Mouse (Mus musculus) G1E (cell line): ENCODE measurements at regions not wholly inside any gene's neighbourhood (a gene's known extent, or its start where the extent isn't known, plus 50 kb on each side); places are given as distances from the start of the nearest gene placed in this dataset.

Source experiments
- ATAC-seq: 2 replicates; pipeline ENCODE4 v1.8.0; 2016; ENCODE audit warnings: mild to moderate bottlenecking; ENCODE audit not compliant: insufficient number of reproducible peaks, poor library complexity, low FRiP score, severe bottlenecking; ENCODE audit errors: extremely low read depth
- DNase-seq: peaks from one replicate; pipeline ENCODE4 v3.0.0; 2012; ENCODE audit warnings: low spot score
- H3K27me3 ChIP-seq: 2 replicates; pipeline ENCODE4 v1.6.1; 2012; ENCODE audit warnings: mild to moderate bottlenecking, low read length, inconsistent platforms; ENCODE audit not compliant: insufficient read depth
- H3K36me3 ChIP-seq: replicated peaks from 2 replicates; pipeline ENCODE3; 2012; ENCODE audit warnings: mild to moderate bottlenecking, inconsistent platforms
- H3K4me1 ChIP-seq: 2 replicates; pipeline ENCODE4 v1.6.1; 2012; ENCODE audit warnings: low read depth, low read length, inconsistent platforms, mixed read lengths; ENCODE audit not compliant: insufficient read depth
- H3K4me3 ChIP-seq: 2 replicates; pipeline ENCODE4 v1.5.1; 2012; ENCODE audit warnings: low read depth, mild to moderate bottlenecking, inconsistent platforms, low read length, moderate library complexity, mixed read lengths
- H3K9me3 ChIP-seq: replicated peaks from 2 replicates; pipeline ENCODE4 v1.6.1; 2012; ENCODE audit warnings: inconsistent platforms
- CTCF ChIP-seq: IDR thresholded peaks from 2 replicates; pipeline ENCODE4 v1.5.1; 2012; ENCODE audit warnings: low read depth, low read length, inconsistent platforms, mixed read lengths
- GATA1 ChIP-seq: IDR thresholded peaks from 2 replicates; pipeline ENCODE4 v1.6.1; 2012; ENCODE audit warnings: borderline replicate concordance, low read length, inconsistent platforms, mixed read lengths
- GATA2 ChIP-seq: IDR thresholded peaks from 2 replicates; pipeline ENCODE4 v1.6.1; 2012; ENCODE audit warnings: low read depth, low read length, inconsistent platforms, borderline replicate concordance
- POLR2AphosphoS5 ChIP-seq: IDR thresholded peaks from 2 replicates; pipeline ENCODE4 v1.6.1; 2012; ENCODE audit warnings: low read depth, low read length, inconsistent platforms; ENCODE audit not compliant: insufficient replicate concordance
- TAL1 ChIP-seq: conservative IDR thresholded peaks from 2 replicates; pipeline ENCODE4 v1.6.1; 2012; ENCODE audit warnings: low read depth, low read length, inconsistent platforms, mixed read lengths

GRCm38 (mm10) chr1:64288812-64289447, 166.8 kb upstream of the Klf7 start:
- H3K4me1 ChIP-seq = no peaks in the 10 kb centered on the region
- H3K4me3 ChIP-seq = no peak overlapping the region
- H3K9me3 ChIP-seq = no peaks in the 10 kb centered on the region
- no peak for ATAC-seq
- no peak for TF ChIP-seq GATA1
- no peak for TF ChIP-seq POLR2AphosphoS5
- no peak for TF ChIP-seq CTCF
- TF ChIP-seq TAL1 = no peak
- TF ChIP-seq GATA2 = no peak
- DNase-seq = no peak
- peaks cover 3% of the 10 kb centered on the region; the same call in 1 of the 2 replicates for H3K27me3 ChIP-seq
- H3K36me3 ChIP-seq = no peaks in the 10 kb centered on the region

- H3K4me1 ChIP-seq = no peaks in the 10 kb centered on the region
- no peak overlapping the region for H3K4me3 ChIP-seq
- H3K9me3 ChIP-seq = no peaks in the 10 kb centered on the region
- H3K27me3 ChIP-seq = peaks cover 3% of the 10 kb centered on the region; the same call in 1 of the 2 replicates
- no peak for TF ChIP-seq POLR2AphosphoS5
- no peak for TF ChIP-seq TAL1
- no peak for TF ChIP-seq GATA2
- no peak for DNase-seq
- no peak for ATAC-seq
- H3K36me3 ChIP-seq = no peaks in the 10 kb centered on the region
Measured at GRCm38 (mm10) chr1:64287068-64287467, 165.0 kb upstream of the Klf7 start.

GRCm38 (mm10) chr1:64284656-64285055, 162.6 kb upstream of the Klf7 start:
- TF ChIP-seq GATA1 = no peak
- no peak for TF ChIP-seq GATA2
- TF ChIP-seq CTCF = no peak
- TF ChIP-seq TAL1 = no peak
- no peak for TF ChIP-seq POLR2AphosphoS5
- H3K4me3 ChIP-seq = no peak overlapping the region
- no peaks in the 10 kb centered on the region for H3K36me3 ChIP-seq
- H3K9me3 ChIP-seq = no peaks in the 10 kb centered on the region
- DNase-seq (no peak), ATAC-seq (no peak)
- peaks cover 3% of the 10 kb centered on the region; the same call in 1 of the 2 replicates for H3K27me3 ChIP-seq
- no peaks in the 10 kb centered on the region for H3K4me1 ChIP-seq

GRCm38 (mm10) chr1:64275865-64276264, 153.8 kb upstream of the Klf7 start:
- no peaks in the 10 kb centered on the region for H3K4me1 ChIP-seq
- H3K4me3 ChIP-seq = no peak overlapping the region
- no peaks in the 10 kb centered on the region for H3K36me3 ChIP-seq
- no peaks in the 10 kb centered on the region for H3K27me3 ChIP-seq
- no peak for ATAC-seq
- no peak for DNase-seq
- no peaks in the 10 kb centered on the region for H3K9me3 ChIP-seq
- TF ChIP-seq TAL1 = no peak
- no peak for TF ChIP-seq POLR2AphosphoS5
- no peak for TF ChIP-seq CTCF

GRCm38 (mm10) chr1:64275086-64275802, 153.2 kb upstream of the Klf7 start:
- TF ChIP-seq TAL1 (no peak), GATA2 (no peak), CTCF (no peak), POLR2AphosphoS5 (no peak), GATA1 (no peak)
- no peaks in the 10 kb centered on the region for H3K9me3 ChIP-seq
- no peak for ATAC-seq
- DNase-seq = no peak
- no peaks in the 10 kb centered on the region for H3K27me3 ChIP-seq
- no peaks in the 10 kb centered on the region for H3K36me3 ChIP-seq
- H3K4me3 ChIP-seq = no peak overlapping the region
- no peaks in the 10 kb centered on the region for H3K4me1 ChIP-seq

GRCm38 (mm10) chr1:64257237-64257636, 135.2 kb upstream of the Klf7 start:
- DNase-seq = no peak
- Histone ChIP-seq H3K36me3 (no peaks in the 10 kb centered on the region), H3K4me3 (no peak overlapping the region), H3K27me3 (no peaks in the 10 kb centered on the region), H3K4me1 (no peaks in the 10 kb centered on the region), H3K9me3 (no peaks in the 10 kb centered on the region)
- TF ChIP-seq POLR2AphosphoS5 = no peak
- TF ChIP-seq CTCF = no peak
- no peak for TF ChIP-seq GATA1
- no peak for ATAC-seq
